In the genomic region with DNA sequence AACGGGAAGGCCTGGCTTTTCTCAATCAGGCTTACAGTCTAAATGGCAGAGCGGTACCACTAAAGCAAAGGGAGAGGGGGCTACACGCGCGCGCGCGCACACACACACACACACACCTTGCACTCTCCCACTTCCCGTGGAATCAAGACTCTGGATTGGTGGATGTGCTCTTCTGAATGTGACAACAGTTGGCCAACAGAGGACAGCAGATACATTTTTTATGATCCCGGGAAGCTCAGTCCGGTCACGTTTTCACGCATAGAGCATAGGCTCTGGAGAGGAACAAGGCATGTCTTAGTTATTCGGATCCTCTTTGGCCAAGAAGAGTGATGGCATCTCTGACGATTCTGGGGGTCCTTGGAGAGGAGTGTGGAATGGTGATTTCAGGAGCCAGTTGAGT, we compare ENCODE assay signal across 8 mouse cellular contexts.
DNase-seq lines count a peak whose midpoint lies in the region; ATAC-seq and TF ChIP-seq lines count a peak whose summit lies in the region.

No protein-coding gene starts in this region.

- H3K4me2 ChIP-seq in heart, embryonic 15.5 days: peak overlapping the region; percentile 86
- peak overlapping the region; percentile 99 for H3K4me2 ChIP-seq in liver, embryonic 11.5 days

- 22% methylated on average over 15 of the region's 15 CpGs for WGBS in heart, embryonic 15.5 days
- WGBS in liver, embryonic 11.5 days: 30% methylated on average over 15 of the region's 15 CpGs

- ATAC-seq in heart, embryonic 15.5 days (replicated peaks; ENCODE audit: insufficient number of reproducible peaks, insufficient read depth, low FRiP score, low read depth): no peak
- ATAC-seq in liver, embryonic 11.5 days (replicated peaks; ENCODE audit: low FRiP score): no peak

- no peak overlapping the region for H3K27ac ChIP-seq in cortical plate, adult 2 months (ENCODE audit: insufficient read depth, low read length)
- no peak overlapping the region for H3K27ac ChIP-seq in heart, embryonic 15.5 days
- H3K27ac ChIP-seq in liver, embryonic 11.5 days (ENCODE audit: low read depth, low read length): peak overlapping the region; percentile 19; the same call in 1 of the 2 replicates

- no peak for TF ChIP-seq POLR2A in cortical plate, adult 2 months (IDR thresholded peaks at IDR 0.05; ENCODE audit: extremely low read depth, insufficient read depth, low read length)

- no peaks in the 10 kb centered on the region for H3K9me3 ChIP-seq in heart, embryonic 15.5 days (replicated peaks)
- no peaks in the 10 kb centered on the region for H3K9me3 ChIP-seq in liver, embryonic 11.5 days (ENCODE audit: control insufficient read depth, low read length)

- DNase-seq in left cerebral cortex, postnatal 25 days (ENCODE audit: low spot score in 2 of 2): peak; percentile 40 to 74
- DNase-seq in left cerebral cortex, postnatal 10 days (ENCODE audit: extremely low spot score in 1 of 2, low spot score in 2 of 2): no peak
- no peak for DNase-seq in liver, embryonic 11.5 days (ENCODE audit: low spot score)
- DNase-seq in right cerebral cortex, postnatal 25 days: peak; percentile 24
- DNase-seq in T-cell, adult 2 months (ENCODE audit: low spot score): no peak
- DNase-seq in gastrocnemius, postnatal 36 days: no peak

- H3K27me3 ChIP-seq in heart, embryonic 15.5 days: no peaks in the 10 kb centered on the region
- no peaks in the 10 kb centered on the region; the same call in 1 of the 2 replicates for H3K27me3 ChIP-seq in liver, embryonic 11.5 days (replicated peaks; ENCODE audit: control insufficient read depth, insufficient read depth, low read length)

- H3K36me3 ChIP-seq in heart, embryonic 15.5 days: no peaks in the 10 kb centered on the region
- H3K36me3 ChIP-seq in liver, embryonic 11.5 days (ENCODE audit: control insufficient read depth, insufficient read depth, low read length): no peaks in the 10 kb centered on the region

- peaks cover 2% of the 10 kb centered on the region; the same call in 1 of the 2 replicates for H3K4me1 ChIP-seq in cortical plate, adult 2 months (ENCODE audit: control insufficient read depth, insufficient read depth, low read length)
- H3K4me1 ChIP-seq in heart, embryonic 15.5 days (replicated peaks): peaks cover 21% of the 10 kb centered on the region
- H3K4me1 ChIP-seq in liver, embryonic 11.5 days (replicated peaks; ENCODE audit: control insufficient read depth, insufficient read depth, low read length): peaks cover 15% of the 10 kb centered on the region

- peak overlapping the region; percentile 37; the same call in 1 of the 2 replicates for H3K4me3 ChIP-seq in cortical plate, adult 2 months (ENCODE audit: insufficient read depth, low read length)
- H3K4me3 ChIP-seq in heart, embryonic 15.5 days: peak overlapping the region; percentile 79
- peak overlapping the region; percentile 86 for H3K4me3 ChIP-seq in liver, embryonic 11.5 days (ENCODE audit: low read depth, low read length)

- TF ChIP-seq CTCF in cortical plate, adult 2 months (IDR thresholded peaks at IDR 0.05; ENCODE audit: extremely low read depth, insufficient read depth, low read length): peak; percentile 63

- peak overlapping the region; percentile 79; the same call in 1 of the 2 replicates for H3K9ac ChIP-seq in heart, embryonic 15.5 days
- H3K9ac ChIP-seq in liver, embryonic 11.5 days (ENCODE audit: low read depth, low read length): no peak overlapping the region

- intact Hi-C loops in left cerebral cortex, postnatal 25 days (cut with DNase I): loop anchor here (5.0 kb wide), 3 partner anchors 76 to 181 kb away; no protein-coding TSS in a partner anchor
- intact Hi-C loops in left cerebral cortex, postnatal 10 days (cut with DNase I): loop anchor here (5.0 kb wide), 1 partner anchor 166 kb away; no protein-coding TSS in a partner anchor
- intact Hi-C loops in gastrocnemius, postnatal 36 days (cut with DNase I): loop anchor here (5.0 kb wide), 2 partner anchors 86 to 136 kb away; no protein-coding TSS in a partner anchor

Comparison
In these comparisons a context has a peak if more than half of its experiments do, and no peak if none do; other contexts are left out.
1. DNase-seq: peak in left cerebral cortex, postnatal 25 days (2 of 2) and right cerebral cortex, postnatal 25 days (single experiment); none in left cerebral cortex, postnatal 10 days (0 of 2), liver, embryonic 11.5 days (single experiment), T-cell, adult 2 months (single experiment) and gastrocnemius, postnatal 36 days (0 of 2).
2. Peak in every context shown above with its lines, with median percentiles within 50 percentile points of each other: H3K4me3 ChIP-seq.